Mouse (Mus musculus): ENCODE data around the gene Tagln. TPM values are rescaled to one million over a fixed set of nuclear protein-coding genes. Genes with fewer than 3 reads are reported as not detected.

Tagln gene
- polyA plus RNA-seq, 1 experiment from 2014 or later = 22.0 TPM

DNA sequence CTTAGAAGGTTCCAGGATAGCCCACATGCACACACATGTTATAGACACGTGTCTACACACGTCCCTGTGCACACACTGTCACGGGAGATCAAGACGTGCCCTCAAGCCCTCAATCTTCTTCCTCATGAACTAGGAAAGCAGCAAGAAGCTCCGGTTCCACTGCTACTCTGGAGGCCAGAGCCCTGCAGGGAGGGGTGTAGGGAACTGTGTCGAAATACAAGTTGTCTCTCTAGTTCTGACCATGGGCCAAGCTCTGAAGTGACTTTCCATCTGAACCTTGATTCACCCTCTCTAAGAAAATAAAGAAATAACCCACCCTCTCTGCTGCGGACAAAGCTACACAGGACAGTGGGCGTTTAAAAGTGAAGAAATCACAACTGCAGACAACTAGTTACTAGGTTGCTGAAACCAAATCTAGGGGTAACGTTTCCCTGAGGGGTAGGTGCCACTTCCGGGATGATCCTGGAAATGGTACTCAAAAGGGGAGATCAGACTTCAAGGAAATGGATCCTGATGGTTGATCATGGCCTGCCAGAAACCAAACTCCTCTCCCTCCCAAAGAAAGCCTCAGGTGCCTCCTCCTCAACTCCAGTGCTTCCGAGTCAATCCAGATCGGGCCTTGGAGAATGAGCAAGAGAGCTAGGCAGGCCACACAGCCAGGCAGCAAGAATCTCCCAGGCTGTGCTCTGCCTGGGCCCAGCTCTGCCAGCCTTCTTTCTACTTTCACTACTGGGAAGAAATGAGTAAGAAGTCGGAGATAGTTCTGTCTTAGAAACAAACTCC is 17.8 kb upstream of the Tagln start:
- no peak for DNase-seq (ENCODE audit: low spot score)
- Histone ChIP-seq H3K9ac (ENCODE audit: low read length) (peak overlapping the region; percentile 86), H3K4me3 (ENCODE audit: low read depth, low read length) (peak overlapping the region; percentile 83), H3K36me3 (ENCODE audit: control insufficient read depth, insufficient read depth, low read length) (no peaks in the 10 kb centered on the region; the same call in 1 of the 2 replicates), H3K4me1 (replicated peaks; ENCODE audit: control insufficient read depth, insufficient read depth, low read length) (peaks cover 11% of the 10 kb centered on the region; the same call in 1 of the 2 replicates), H3K9me3 (ENCODE audit: control insufficient read depth, low read length) (no peaks in the 10 kb centered on the region), H3K27ac (ENCODE audit: low read depth, low read length) (no peak overlapping the region), H3K4me2 (ENCODE audit: low read depth, low read length, severe bottlenecking) (peak overlapping the region; percentile 93), H3K27me3 (ENCODE audit: control insufficient read depth, insufficient read depth, low read length) (no peaks in the 10 kb centered on the region)
- 67% methylated on average over 13 of the region's 13 CpGs for WGBS
- no peak for ATAC-seq (replicated peaks; ENCODE audit: low FRiP score)

DNA sequence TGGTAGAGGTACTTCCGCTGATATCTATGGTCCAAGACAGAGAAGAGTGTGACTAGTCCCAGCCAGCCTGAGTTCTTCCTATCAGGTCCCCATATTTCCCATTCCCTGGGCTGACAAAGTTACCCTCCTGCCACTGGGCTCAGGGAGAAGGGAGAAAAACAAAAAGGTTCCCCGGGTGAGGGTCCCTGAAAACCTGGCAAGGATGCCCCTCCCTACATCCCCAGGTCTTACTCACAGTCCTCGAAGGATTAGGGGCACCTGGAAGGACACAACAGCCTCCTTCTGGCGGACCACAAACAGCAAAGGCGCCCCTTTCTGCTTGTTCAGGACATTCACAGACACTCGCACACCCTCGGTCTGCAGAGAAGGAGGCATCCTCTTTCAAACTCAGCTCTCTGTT is 17.0 kb upstream of the Tagln start:
- ATAC-seq (replicated peaks; ENCODE audit: low FRiP score) = no peak
- Histone ChIP-seq H3K4me2 (ENCODE audit: low read depth, low read length, severe bottlenecking) (no peak overlapping the region), H3K27me3 (ENCODE audit: control insufficient read depth, insufficient read depth, low read length) (no peaks in the 10 kb centered on the region), H3K4me1 (replicated peaks; ENCODE audit: control insufficient read depth, insufficient read depth, low read length) (peaks cover 11% of the 10 kb centered on the region; the same call in 1 of the 2 replicates), H3K36me3 (ENCODE audit: control insufficient read depth, insufficient read depth, low read length) (no peaks in the 10 kb centered on the region; the same call in 1 of the 2 replicates), H3K9me3 (ENCODE audit: control insufficient read depth, low read length) (no peaks in the 10 kb centered on the region), H3K27ac (ENCODE audit: low read depth, low read length) (no peak overlapping the region), H3K9ac (ENCODE audit: low read length) (no peak overlapping the region; the same call in 1 of the 2 replicates), H3K4me3 (ENCODE audit: low read depth, low read length) (no peak overlapping the region)
- DNase-seq (ENCODE audit: low spot score) = no peak
- WGBS = 77% methylated on average over 7 of the region's 7 CpGs

DNA sequence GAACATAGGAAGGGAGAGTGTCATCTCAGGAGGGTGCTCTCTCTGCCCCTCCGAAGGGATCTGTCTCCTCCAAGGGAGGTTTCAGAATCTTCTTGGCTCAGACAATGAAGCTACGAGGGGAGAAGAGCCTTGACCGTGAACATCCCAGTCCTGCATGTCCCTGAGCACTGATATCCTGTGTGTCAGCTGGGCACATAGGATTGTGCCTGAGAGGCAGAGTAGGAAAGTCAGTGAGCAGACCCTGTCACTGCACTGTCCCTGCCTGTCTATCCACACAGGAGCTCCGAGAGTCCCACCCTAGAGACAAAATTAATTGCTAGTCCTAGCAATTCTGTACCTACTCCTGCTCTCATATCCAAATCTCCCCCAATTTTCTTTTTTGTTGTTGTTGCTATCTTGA is 16.2 kb upstream of the Tagln start:
- no peak for ATAC-seq (replicated peaks; ENCODE audit: low FRiP score)
- no peak for DNase-seq (ENCODE audit: low spot score)

GRCm38 (mm10) chr9:45946872-45947183 is 11.0 kb upstream of the Tagln start:
- DNase-seq (ENCODE audit: low spot score) = no peak
- Histone ChIP-seq H3K4me3 (ENCODE audit: low read depth, low read length) (no peak overlapping the region), H3K27me3 (ENCODE audit: control insufficient read depth, insufficient read depth, low read length) (no peaks in the 10 kb centered on the region), H3K4me2 (ENCODE audit: low read depth, low read length, severe bottlenecking) (no peak overlapping the region), H3K4me1 (replicated peaks; ENCODE audit: control insufficient read depth, insufficient read depth, low read length) (no peaks in the 10 kb centered on the region), H3K9ac (ENCODE audit: low read length) (no peak overlapping the region), H3K36me3 (ENCODE audit: control insufficient read depth, insufficient read depth, low read length) (no peaks in the 10 kb centered on the region; the same call in 1 of the 2 replicates), H3K27ac (ENCODE audit: low read depth, low read length) (no peak overlapping the region), H3K9me3 (ENCODE audit: control insufficient read depth, low read length) (no peaks in the 10 kb centered on the region)
- no peak for ATAC-seq (replicated peaks; ENCODE audit: low FRiP score)
- WGBS = 93% methylated on average over 10 of the region's 10 CpGs

More for the DNA sequence above, 16.2 kb upstream of the Tagln start:
- Histone ChIP-seq H3K27ac (ENCODE audit: low read depth, low read length) (no peak overlapping the region), H3K4me2 (ENCODE audit: low read depth, low read length, severe bottlenecking) (no peak overlapping the region), H3K27me3 (ENCODE audit: control insufficient read depth, insufficient read depth, low read length) (no peaks in the 10 kb centered on the region), H3K9me3 (ENCODE audit: control insufficient read depth, low read length) (no peaks in the 10 kb centered on the region), H3K9ac (ENCODE audit: low read length) (no peak overlapping the region), H3K36me3 (ENCODE audit: control insufficient read depth, insufficient read depth, low read length) (no peaks in the 10 kb centered on the region; the same call in 1 of the 2 replicates), H3K4me3 (ENCODE audit: low read depth, low read length) (no peak overlapping the region), H3K4me1 (replicated peaks; ENCODE audit: control insufficient read depth, insufficient read depth, low read length) (peaks cover 11% of the 10 kb centered on the region; the same call in 1 of the 2 replicates)
- 89% methylated on average over 4 of the region's 4 CpGs for WGBS

GRCm38 (mm10) chr9:45946182-45946871 is 10.5 kb upstream of the Tagln start:
- DNase-seq (ENCODE audit: low spot score) (no peak), ATAC-seq (replicated peaks; ENCODE audit: low FRiP score) (no peak)
- no peaks in the 10 kb centered on the region for H3K27me3 ChIP-seq (ENCODE audit: control insufficient read depth, insufficient read depth, low read length)
- WGBS = 91% methylated on average over 16 of the region's 16 CpGs
- H3K4me2 ChIP-seq (ENCODE audit: low read depth, low read length, severe bottlenecking) = no peak overlapping the region
- no peaks in the 10 kb centered on the region for H3K4me1 ChIP-seq (replicated peaks; ENCODE audit: control insufficient read depth, insufficient read depth, low read length)
- H3K4me3 ChIP-seq (ENCODE audit: low read depth, low read length) = no peak overlapping the region
- H3K9ac ChIP-seq (ENCODE audit: low read length) = no peak overlapping the region
- no peaks in the 10 kb centered on the region for H3K9me3 ChIP-seq (ENCODE audit: control insufficient read depth, low read length)
- no peak overlapping the region for H3K27ac ChIP-seq (ENCODE audit: low read depth, low read length)
- H3K36me3 ChIP-seq (ENCODE audit: control insufficient read depth, insufficient read depth, low read length) = no peaks in the 10 kb centered on the region; the same call in 1 of the 2 replicates

GRCm38 (mm10) chr9:45945721-45946120 is 9.9 kb upstream of the Tagln start:
- H3K4me2 ChIP-seq (ENCODE audit: low read depth, low read length, severe bottlenecking) = no peak overlapping the region
- ATAC-seq (replicated peaks; ENCODE audit: low FRiP score) (no peak), DNase-seq (ENCODE audit: low spot score) (no peak)
- H3K9me3 ChIP-seq (ENCODE audit: control insufficient read depth, low read length) = no peaks in the 10 kb centered on the region
- no peak overlapping the region for H3K9ac ChIP-seq (ENCODE audit: low read length)
- no peak overlapping the region for H3K4me3 ChIP-seq (ENCODE audit: low read depth, low read length)
- H3K27me3 ChIP-seq (ENCODE audit: control insufficient read depth, insufficient read depth, low read length) = no peaks in the 10 kb centered on the region
- H3K4me1 ChIP-seq (replicated peaks; ENCODE audit: control insufficient read depth, insufficient read depth, low read length) = no peaks in the 10 kb centered on the region
- no peak overlapping the region for H3K27ac ChIP-seq (ENCODE audit: low read depth, low read length)
- WGBS = 93% methylated on average over 13 of the region's 13 CpGs
- no peaks in the 10 kb centered on the region; the same call in 1 of the 2 replicates for H3K36me3 ChIP-seq (ENCODE audit: control insufficient read depth, insufficient read depth, low read length)

DNA sequence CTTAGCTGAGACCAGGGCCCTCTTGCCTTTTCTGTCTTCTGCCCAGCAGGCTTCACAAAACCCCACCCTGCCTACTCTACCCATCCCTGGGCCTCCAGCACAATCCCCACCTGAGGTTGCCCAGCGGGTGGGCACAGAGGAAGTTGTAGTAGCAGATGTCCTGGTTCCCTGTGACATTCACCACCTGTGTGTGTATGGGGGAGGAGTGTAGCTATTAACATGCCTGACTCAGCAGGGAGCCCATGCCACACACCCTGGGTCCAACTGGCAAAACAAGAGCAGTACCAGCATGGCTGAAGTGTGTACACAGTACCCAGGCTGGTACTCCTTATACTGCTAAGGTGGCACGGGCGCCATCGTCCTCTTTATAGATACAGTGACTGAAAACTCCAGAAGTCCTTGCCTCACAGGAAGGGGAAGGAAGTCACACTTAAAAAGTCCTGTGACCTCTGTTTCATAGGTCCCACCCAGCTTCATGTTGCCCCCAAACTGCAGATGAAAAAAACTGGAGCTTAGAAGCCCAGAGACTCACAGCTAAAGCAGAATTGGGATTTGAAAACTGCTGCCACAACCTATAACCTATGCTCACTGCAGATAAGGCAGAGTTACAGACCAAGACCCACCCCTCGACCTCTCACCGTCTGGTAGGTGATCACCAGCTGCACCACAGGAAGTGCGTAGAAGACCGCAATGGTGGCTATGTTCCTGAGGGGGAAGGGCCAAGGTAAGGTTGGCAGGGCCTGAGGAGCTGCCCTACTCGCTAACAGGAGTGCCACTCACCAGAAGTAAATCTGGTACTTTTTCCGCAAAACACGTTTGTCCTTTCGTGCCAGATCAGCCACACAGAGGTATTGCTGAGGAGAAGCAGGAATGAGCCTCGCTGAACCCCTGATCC is 8.9 kb upstream of the Tagln start:
- ATAC-seq (replicated peaks; ENCODE audit: low FRiP score) (no peak), DNase-seq (ENCODE audit: low spot score) (no peak)
- Histone ChIP-seq H3K9me3 (ENCODE audit: control insufficient read depth, low read length) (no peaks in the 10 kb centered on the region), H3K4me3 (ENCODE audit: low read depth, low read length) (no peak overlapping the region), H3K9ac (ENCODE audit: low read length) (no peak overlapping the region), H3K4me2 (ENCODE audit: low read depth, low read length, severe bottlenecking) (no peak overlapping the region), H3K27ac (ENCODE audit: low read depth, low read length) (no peak overlapping the region), H3K36me3 (ENCODE audit: control insufficient read depth, insufficient read depth, low read length) (no peaks in the 10 kb centered on the region; the same call in 1 of the 2 replicates), H3K4me1 (replicated peaks; ENCODE audit: control insufficient read depth, insufficient read depth, low read length) (no peaks in the 10 kb centered on the region), H3K27me3 (ENCODE audit: control insufficient read depth, insufficient read depth, low read length) (no peaks in the 10 kb centered on the region)
- whole genome bisulfite sequencing = 91% methylated on average over 13 of the region's 13 CpGs
